Mouse (Mus musculus): ENCODE results near the gene Ankrd49. TPM values are rescaled to one million over a fixed set of nuclear protein-coding genes. Genes with fewer than 3 reads are reported as not detected.
A peak's percentile ranks its signal among the peaks of the same experiment; 100 is the strongest.

Ankrd49 gene
- 43.0 and 47.3 TPM in 2 replicates for polyA plus RNA-seq (2015; fragmentation: Nextera tagmentation; extraction: Ambion mirVana)

- WGBS = under 1% methylated on average over 62 of the region's 62 CpGs
- H3K27me3 ChIP-seq = no peaks in the 10 kb centered on the region
- peak within 1 kb of the TSS; percentile 62 for H3K4me2 ChIP-seq (replicated peaks)
- no peaks in the 10 kb centered on the region for H3K9me3 ChIP-seq
- H3K9ac ChIP-seq (replicated peaks) = peak within 1 kb of the TSS; percentile 64
- H3K4me1 ChIP-seq = peaks cover 11% of the 10 kb centered on the region
- H3K36me3 ChIP-seq = peaks cover 36% of the 10 kb centered on the region
- H3K4me3 ChIP-seq = peak within 1 kb of the TSS; percentile 62
- peak; percentile 100 for ATAC-seq (replicated peaks)
- H3K27ac ChIP-seq (replicated peaks) = peak within 1 kb of the TSS; percentile 94
Measured at GRCm38 (mm10) chr9:14784039-14785002, at the start of gene Ankrd49, which contains the start of gene Mre11a. Gene Ankrd49 (minus strand): TSS chr9:14784856. Gene Mre11a (plus strand): TSS chr9:14784654.

GRCm38 (mm10) chr9:14832046-14832445 is 47.4 kb upstream of the Ankrd49 start:
- no peak for ATAC-seq (replicated peaks)
- Histone ChIP-seq H3K9ac (replicated peaks) (no peak overlapping the region), H3K36me3 (peaks cover 23% of the 10 kb centered on the region; the same call in 1 of the 2 replicates), H3K4me1 (no peaks in the 10 kb centered on the region), H3K4me3 (no peak overlapping the region), H3K27me3 (no peaks in the 10 kb centered on the region), H3K9me3 (no peaks in the 10 kb centered on the region), H3K27ac (replicated peaks) (no peak overlapping the region), H3K4me2 (replicated peaks) (no peak overlapping the region)
- 80% methylated on average over 5 of the region's 5 CpGs for WGBS

GRCm38 (mm10) chr9:14827875-14828274 is 43.2 kb upstream of the Ankrd49 start:
- Histone ChIP-seq H3K4me2 (replicated peaks) (no peak overlapping the region), H3K27me3 (no peaks in the 10 kb centered on the region), H3K4me3 (no peak overlapping the region), H3K4me1 (no peaks in the 10 kb centered on the region), H3K9me3 (no peaks in the 10 kb centered on the region), H3K36me3 (peaks cover 11% of the 10 kb centered on the region), H3K9ac (replicated peaks) (no peak overlapping the region), H3K27ac (replicated peaks) (no peak overlapping the region)
- no peak for ATAC-seq (replicated peaks)
- WGBS = 50% methylated on average over 2 of the region's 2 CpGs

- H3K9me3 ChIP-seq = no peaks in the 10 kb centered on the region
- H3K36me3 ChIP-seq = peaks cover 11% of the 10 kb centered on the region; the same call in 1 of the 2 replicates
- no peak overlapping the region for H3K4me3 ChIP-seq
- no peaks in the 10 kb centered on the region for H3K4me1 ChIP-seq
- H3K9ac ChIP-seq (replicated peaks) = no peak overlapping the region
- no peaks in the 10 kb centered on the region for H3K27me3 ChIP-seq
- ATAC-seq (replicated peaks) = no peak
- 93% methylated on average over 5 of the region's 5 CpGs for WGBS
- no peak overlapping the region for H3K27ac ChIP-seq (replicated peaks)
- H3K4me2 ChIP-seq (replicated peaks) = no peak overlapping the region
Measured at GRCm38 (mm10) chr9:14824840-14825239, 40.2 kb upstream of the Ankrd49 start.

- no peak for ATAC-seq (replicated peaks)
- no peak overlapping the region for H3K4me2 ChIP-seq (replicated peaks)
Measured at GRCm38 (mm10) chr9:14821396-14821795, 36.7 kb upstream of the Ankrd49 start.

GRCm38 (mm10) chr9:14810111-14810510 is 25.5 kb upstream of the Ankrd49 start:
- Histone ChIP-seq H3K27me3 (no peaks in the 10 kb centered on the region), H3K9me3 (no peaks in the 10 kb centered on the region), H3K9ac (replicated peaks) (no peak overlapping the region), H3K4me2 (replicated peaks) (no peak overlapping the region), H3K27ac (replicated peaks) (no peak overlapping the region), H3K4me1 (no peaks in the 10 kb centered on the region), H3K36me3 (peaks cover 32% of the 10 kb centered on the region), H3K4me3 (no peak overlapping the region)
- ATAC-seq (replicated peaks) = no peak
- WGBS = 94% methylated on average over 5 of the region's 5 CpGs

More at GRCm38 (mm10) chr9:14821396-14821795, 36.7 kb upstream of the Ankrd49 start:
- no peak overlapping the region for H3K9ac ChIP-seq (replicated peaks)
- H3K36me3 ChIP-seq = peaks cover 30% of the 10 kb centered on the region
- no peaks in the 10 kb centered on the region for H3K27me3 ChIP-seq
- no peaks in the 10 kb centered on the region for H3K9me3 ChIP-seq
- H3K4me3 ChIP-seq = no peak overlapping the region
- H3K27ac ChIP-seq (replicated peaks) = no peak overlapping the region
- H3K4me1 ChIP-seq = no peaks in the 10 kb centered on the region

GRCm38 (mm10) chr9:14806786-14807185 is 22.1 kb upstream of the Ankrd49 start:
- no peak overlapping the region for H3K4me2 ChIP-seq (replicated peaks)
- H3K27me3 ChIP-seq = no peaks in the 10 kb centered on the region
- H3K9ac ChIP-seq (replicated peaks) = no peak overlapping the region
- H3K4me1 ChIP-seq = no peaks in the 10 kb centered on the region
- no peak overlapping the region for H3K4me3 ChIP-seq
- 95% methylated on average over 1 of the region's 1 CpGs for WGBS
- peaks cover 38% of the 10 kb centered on the region for H3K36me3 ChIP-seq
- H3K27ac ChIP-seq (replicated peaks) = no peak overlapping the region
- H3K9me3 ChIP-seq = no peaks in the 10 kb centered on the region
- no peak for ATAC-seq (replicated peaks)

GRCm38 (mm10) chr9:14805714-14806113 is 21.1 kb upstream of the Ankrd49 start:
- 93% methylated on average over 2 of the region's 2 CpGs for WGBS
- H3K4me3 ChIP-seq = no peak overlapping the region
- H3K4me2 ChIP-seq (replicated peaks) = no peak overlapping the region
- no peak overlapping the region for H3K9ac ChIP-seq (replicated peaks)
- H3K27ac ChIP-seq (replicated peaks) = no peak overlapping the region
- no peaks in the 10 kb centered on the region for H3K27me3 ChIP-seq
- ATAC-seq (replicated peaks) = no peak
- H3K9me3 ChIP-seq = no peaks in the 10 kb centered on the region
- H3K36me3 ChIP-seq = peaks cover 43% of the 10 kb centered on the region
- H3K4me1 ChIP-seq = no peaks in the 10 kb centered on the region

GRCm38 (mm10) chr9:14787356-14787755 is 2.7 kb upstream of the Ankrd49 start:
- Histone ChIP-seq H3K9ac (replicated peaks) (no peak overlapping the region), H3K36me3 (peaks cover 26% of the 10 kb centered on the region), H3K27me3 (no peaks in the 10 kb centered on the region), H3K27ac (replicated peaks) (no peak overlapping the region), H3K4me2 (replicated peaks) (no peak overlapping the region), H3K4me1 (peaks cover 11% of the 10 kb centered on the region), H3K9me3 (no peaks in the 10 kb centered on the region), H3K4me3 (no peak overlapping the region)
- 94% methylated on average over 6 of the region's 6 CpGs for WGBS
- ATAC-seq (replicated peaks) = no peak

- no peak overlapping the region for H3K4me3 ChIP-seq
- no peaks in the 10 kb centered on the region for H3K9me3 ChIP-seq
- no peak overlapping the region for H3K9ac ChIP-seq (replicated peaks)
- ATAC-seq (replicated peaks) = no peak
- WGBS = 40% methylated on average over 13 of the region's 13 CpGs
- peaks cover 30% of the 10 kb centered on the region for H3K36me3 ChIP-seq
- H3K27ac ChIP-seq (replicated peaks) = no peak overlapping the region
- no peaks in the 10 kb centered on the region for H3K27me3 ChIP-seq
- H3K4me1 ChIP-seq = no peaks in the 10 kb centered on the region
- H3K4me2 ChIP-seq (replicated peaks) = no peak overlapping the region
Measured at GRCm38 (mm10) chr9:14778341-14778740, 6.3 kb downstream of the Ankrd49 start.

- Histone ChIP-seq H3K36me3 (no peaks in the 10 kb centered on the region), H3K9ac (replicated peaks) (no peak overlapping the region), H3K4me1 (peaks cover 3% of the 10 kb centered on the region; the same call in 1 of the 2 replicates), H3K4me3 (no peak overlapping the region), H3K4me2 (replicated peaks) (no peak overlapping the region), H3K9me3 (no peaks in the 10 kb centered on the region), H3K27ac (replicated peaks) (no peak overlapping the region), H3K27me3 (no peaks in the 10 kb centered on the region)
- ATAC-seq (replicated peaks) = no peak
- 52% methylated on average over 2 of the region's 2 CpGs for WGBS
Measured at GRCm38 (mm10) chr9:14773813-14774212, 10.8 kb downstream of the Ankrd49 start.

GRCm38 (mm10) chr9:14772074-14772473 is 12.6 kb downstream of the Ankrd49 start:
- Histone ChIP-seq H3K9me3 (no peaks in the 10 kb centered on the region), H3K36me3 (no peaks in the 10 kb centered on the region), H3K4me1 (peaks cover 3% of the 10 kb centered on the region; the same call in 1 of the 2 replicates), H3K4me3 (no peak overlapping the region), H3K9ac (replicated peaks) (no peak overlapping the region), H3K27me3 (no peaks in the 10 kb centered on the region), H3K4me2 (replicated peaks) (no peak overlapping the region), H3K27ac (replicated peaks) (no peak overlapping the region)
- ATAC-seq (replicated peaks) = no peak
- WGBS = 88% methylated on average over 2 of the region's 2 CpGs

All from forebrain, embryonic 15.5 days (tissue).